8 mouse cellular contexts compared by ENCODE assay signal in the genomic region with DNA sequence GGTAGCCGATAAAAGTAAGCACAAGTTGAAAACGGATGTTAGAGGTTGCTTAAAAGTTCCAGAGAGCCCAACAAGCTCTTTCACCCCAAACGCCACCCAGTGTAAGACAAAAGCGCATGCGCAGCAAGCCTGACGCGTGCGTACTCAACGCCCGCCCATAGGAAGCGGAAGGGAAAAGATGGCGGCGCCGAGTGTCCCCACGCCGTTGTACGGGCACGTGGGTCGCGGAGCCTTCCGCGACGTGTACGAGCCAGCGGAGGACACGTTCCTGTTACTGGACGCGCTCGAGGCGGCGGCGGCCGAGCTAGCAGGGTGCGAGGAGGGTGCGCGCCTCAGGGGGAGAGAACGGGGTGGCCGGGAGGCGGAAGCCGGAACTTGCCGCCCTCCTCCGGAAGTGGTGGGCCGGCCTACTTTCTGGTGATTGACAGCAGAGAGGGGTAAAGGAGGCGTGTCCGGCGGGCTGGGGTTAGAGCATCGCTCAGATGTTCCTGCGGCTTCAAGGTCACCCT. TPM values are rescaled to one million over a fixed set of nuclear protein-coding genes. Genes with fewer than 3 reads are reported as not detected.
DNase-seq lines count a peak whose midpoint lies in the region; ATAC-seq and TF ChIP-seq lines count a peak whose summit lies in the region.

A gene (plus strand): TSS at position 111 of the 509 bp plus-strand sequence.

- ATAC-seq in frontal cortex, adult (ENCODE audit: low TSS enrichment) = peak; percentile 100
- peak; percentile 99 for ATAC-seq in lung, postnatal 0 days

- WGBS in hindbrain, embryonic 10.5 days = under 1% methylated on average over 48 of the region's 48 CpGs
- under 1% methylated on average over 47 of the region's 48 CpGs for WGBS in lung, postnatal 0 days

- peak within 1 kb of the TSS; percentile 68 for H3K9ac ChIP-seq in lung, postnatal 0 days (replicated peaks; ENCODE audit: low read depth)

- H3K4me2 ChIP-seq in lung, postnatal 0 days (replicated peaks; ENCODE audit: low read depth, low read length) = peak within 1 kb of the TSS; percentile 52

- peak within 1 kb of the TSS; percentile 99 for H3K27ac ChIP-seq in hindbrain, embryonic 10.5 days
- H3K27ac ChIP-seq in lung, postnatal 0 days (ENCODE audit: low read length) = peak within 1 kb of the TSS; percentile 92

- DNase-seq in MEL-GATA-1-ER (ENCODE audit: extremely low read depth, low read depth) = peak; percentile 85
- peak; percentile 95 for DNase-seq in cerebellum, adult 8-10 months
- DNase-seq in hindbrain, embryonic 10.5 days (ENCODE audit: low spot score) = peak; percentile 93
- peak; percentile 93 for DNase-seq in layer of hippocampus, adult 9-11 months
- peak; percentile 97 for DNase-seq in lung, postnatal 0 days (ENCODE audit: low spot score)
- DNase-seq in ovary, postnatal 14 days (ENCODE audit: low spot score) = peak; percentile 89
- DNase-seq in thymus, postnatal 14 days = peak; percentile 95

- peaks cover 23% of the 10 kb centered on the region for H3K36me3 ChIP-seq in hindbrain, embryonic 10.5 days
- no peaks in the 10 kb centered on the region for H3K36me3 ChIP-seq in lung, postnatal 0 days (ENCODE audit: insufficient read depth, low read length)

- TF ChIP-seq CTCF in lung, postnatal 0 days (IDR thresholded peaks at IDR 0.05) = peak; percentile 34

- H3K9me3 ChIP-seq in hindbrain, embryonic 10.5 days = no peaks in the 10 kb centered on the region
- H3K9me3 ChIP-seq in lung, postnatal 0 days (ENCODE audit: low read length) = no peaks in the 10 kb centered on the region

- H3K4me3 ChIP-seq in hindbrain, embryonic 10.5 days = peak within 1 kb of the TSS; percentile 79
- H3K4me3 ChIP-seq in lung, postnatal 0 days (ENCODE audit: low read depth, low read length) = peak within 1 kb of the TSS; percentile 80

- no peaks in the 10 kb centered on the region for H3K27me3 ChIP-seq in hindbrain, embryonic 10.5 days (ENCODE audit: insufficient read depth, poor library complexity, severe bottlenecking)
- H3K27me3 ChIP-seq in lung, postnatal 0 days (replicated peaks; ENCODE audit: insufficient read depth, low read length) = no peaks in the 10 kb centered on the region

- 0 out of 2 replicates have a peak, but pooled peaks have one; percentile 27 for TF ChIP-seq EP300 in lung, postnatal 0 days (IDR thresholded peaks at IDR 0.05)

- H3K4me1 ChIP-seq in hindbrain, embryonic 10.5 days (replicated peaks) = peaks cover 5% of the 10 kb centered on the region; the same call in 1 of the 2 replicates
- H3K4me1 ChIP-seq in lung, postnatal 0 days (ENCODE audit: insufficient read depth, low read depth, low read length) = no peaks in the 10 kb centered on the region

RNA-seq across cellular contexts. Expression of the gene that starts here (rescaled TPM):
- polyA plus RNA-seq in hindbrain, embryonic 10.5 days (2016; fragmentation: Nextera tagmentation; extraction: Ambion mirVana) = 16.1 and 17.7 TPM in 2 replicates
- polyA plus RNA-seq in lung, postnatal 0 days (2015; fragmentation: Nextera tagmentation; extraction: Ambion mirVana) = 20.0 and 23.4 TPM in 2 replicates

Comparison
In these comparisons a context has a peak if more than half of its experiments do, and no peak if none do; other contexts are left out.
1. Peak in every context shown above with its lines: DNase-seq, ATAC-seq, H3K4me3 ChIP-seq and H3K27ac ChIP-seq.